Mouse (Mus musculus): ENCODE measurements around the gene Sipa1l3. TPM values are rescaled to one million over a fixed set of nuclear protein-coding genes. Genes with fewer than 3 reads are reported as not detected.

Gene Sipa1l3
- polyA plus RNA-seq, 1 experiment from 2014 or later: 15.6 TPM

GRCm38 (mm10) chr7:29374054-29374453, 144.4 kb downstream of the Sipa1l3 start:
- H3K27ac ChIP-seq (replicated peaks; ENCODE audit: low read depth, low read length): no peak overlapping the region
- no peaks in the 10 kb centered on the region for H3K4me1 ChIP-seq (ENCODE audit: control insufficient read depth, insufficient read depth, low read length)
- no peaks in the 10 kb centered on the region for H3K27me3 ChIP-seq (replicated peaks; ENCODE audit: control insufficient read depth, insufficient read depth, low read length)
- no peak overlapping the region for H3K9ac ChIP-seq (ENCODE audit: low read depth, low read length)
- 81% methylated on average over 6 of the region's 6 CpGs for WGBS
- no peak overlapping the region for H3K4me2 ChIP-seq (ENCODE audit: low read depth, low read length)
- ATAC-seq (ENCODE audit: low read depth) (no peak), DNase-seq (ENCODE audit: low spot score) (no peak)
- peaks cover 44% of the 10 kb centered on the region for H3K36me3 ChIP-seq (ENCODE audit: control insufficient read depth, insufficient read depth, low read length)
- H3K9me3 ChIP-seq (ENCODE audit: control insufficient read depth, low read length): no peaks in the 10 kb centered on the region
- no peak overlapping the region for H3K4me3 ChIP-seq (ENCODE audit: low read depth, low read length)

- no peak overlapping the region for H3K27ac ChIP-seq (replicated peaks; ENCODE audit: low read depth, low read length)
- H3K9ac ChIP-seq (ENCODE audit: low read depth, low read length): no peak overlapping the region
- no peaks in the 10 kb centered on the region for H3K9me3 ChIP-seq (ENCODE audit: control insufficient read depth, low read length)
- ATAC-seq (ENCODE audit: low read depth) (no peak), DNase-seq (ENCODE audit: low spot score) (no peak)
- peaks cover 30% of the 10 kb centered on the region for H3K36me3 ChIP-seq (ENCODE audit: control insufficient read depth, insufficient read depth, low read length)
- no peak overlapping the region for H3K4me2 ChIP-seq (ENCODE audit: low read depth, low read length)
- H3K4me1 ChIP-seq (ENCODE audit: control insufficient read depth, insufficient read depth, low read length): no peaks in the 10 kb centered on the region
- 90% methylated on average over 5 of the region's 5 CpGs for WGBS
- no peaks in the 10 kb centered on the region for H3K27me3 ChIP-seq (replicated peaks; ENCODE audit: control insufficient read depth, insufficient read depth, low read length)
- no peak overlapping the region for H3K4me3 ChIP-seq (ENCODE audit: low read depth, low read length)
These were observed 146.3 kb downstream of the Sipa1l3 start for GRCm38 (mm10) chr7:29372123-29372522.

- H3K27me3 ChIP-seq (replicated peaks; ENCODE audit: control insufficient read depth, insufficient read depth, low read length): no peaks in the 10 kb centered on the region
- peaks cover 24% of the 10 kb centered on the region for H3K36me3 ChIP-seq (ENCODE audit: control insufficient read depth, insufficient read depth, low read length)
- ATAC-seq (ENCODE audit: low read depth): no peak
- no peak overlapping the region for H3K27ac ChIP-seq (replicated peaks; ENCODE audit: low read depth, low read length)
- no peak overlapping the region for H3K9ac ChIP-seq (ENCODE audit: low read depth, low read length)
- WGBS: 50% methylated on average over 6 of the region's 6 CpGs
- H3K4me2 ChIP-seq (ENCODE audit: low read depth, low read length): no peak overlapping the region
- H3K4me1 ChIP-seq (ENCODE audit: control insufficient read depth, insufficient read depth, low read length): no peaks in the 10 kb centered on the region
- no peaks in the 10 kb centered on the region for H3K9me3 ChIP-seq (ENCODE audit: control insufficient read depth, low read length)
- H3K4me3 ChIP-seq (ENCODE audit: low read depth, low read length): no peak overlapping the region
- DNase-seq (ENCODE audit: low spot score): peak; percentile 42
These were observed 148.4 kb downstream of the Sipa1l3 start for GRCm38 (mm10) chr7:29370031-29370430.

GRCm38 (mm10) chr7:29368004-29368320, 150.5 kb downstream of the Sipa1l3 start:
- no peak for ATAC-seq (ENCODE audit: low read depth)
- Histone ChIP-seq H3K4me1 (ENCODE audit: control insufficient read depth, insufficient read depth, low read length) (no peaks in the 10 kb centered on the region), H3K27ac (replicated peaks; ENCODE audit: low read depth, low read length) (no peak overlapping the region), H3K9ac (ENCODE audit: low read depth, low read length) (no peak overlapping the region), H3K9me3 (ENCODE audit: control insufficient read depth, low read length) (no peaks in the 10 kb centered on the region), H3K27me3 (replicated peaks; ENCODE audit: control insufficient read depth, insufficient read depth, low read length) (no peaks in the 10 kb centered on the region), H3K4me2 (ENCODE audit: low read depth, low read length) (no peak overlapping the region), H3K4me3 (ENCODE audit: low read depth, low read length) (no peak overlapping the region), H3K36me3 (ENCODE audit: control insufficient read depth, insufficient read depth, low read length) (peaks cover 13% of the 10 kb centered on the region)
- 63% methylated on average over 5 of the region's 5 CpGs for WGBS
- DNase-seq (ENCODE audit: low spot score): no peak

GRCm38 (mm10) chr7:29367166-29368003, 151.1 kb downstream of the Sipa1l3 start:
- no peaks in the 10 kb centered on the region for H3K9me3 ChIP-seq (ENCODE audit: control insufficient read depth, low read length)
- H3K4me1 ChIP-seq (ENCODE audit: control insufficient read depth, insufficient read depth, low read length): no peaks in the 10 kb centered on the region
- H3K36me3 ChIP-seq (ENCODE audit: control insufficient read depth, insufficient read depth, low read length): peaks cover 19% of the 10 kb centered on the region
- ATAC-seq (ENCODE audit: low read depth) (peak; percentile 67; the same call in 1 of the 2 replicates), DNase-seq (ENCODE audit: low spot score) (no peak)
- no peaks in the 10 kb centered on the region for H3K27me3 ChIP-seq (replicated peaks; ENCODE audit: control insufficient read depth, insufficient read depth, low read length)
- H3K9ac ChIP-seq (ENCODE audit: low read depth, low read length): no peak overlapping the region
- H3K4me2 ChIP-seq (ENCODE audit: low read depth, low read length): no peak overlapping the region
- no peak overlapping the region for H3K4me3 ChIP-seq (ENCODE audit: low read depth, low read length)
- 84% methylated on average over 13 of the region's 13 CpGs for WGBS
- H3K27ac ChIP-seq (replicated peaks; ENCODE audit: low read depth, low read length): no peak overlapping the region

- 0 out of 2 replicates have a peak, but pooled peaks have one; percentile 41 for ATAC-seq (ENCODE audit: low read depth)
- WGBS: 19% methylated on average over 4 of the region's 4 CpGs
- Histone ChIP-seq H3K27me3 (replicated peaks; ENCODE audit: control insufficient read depth, insufficient read depth, low read length) (no peaks in the 10 kb centered on the region), H3K4me1 (ENCODE audit: control insufficient read depth, insufficient read depth, low read length) (no peaks in the 10 kb centered on the region), H3K27ac (replicated peaks; ENCODE audit: low read depth, low read length) (no peak overlapping the region), H3K4me2 (ENCODE audit: low read depth, low read length) (no peak overlapping the region), H3K36me3 (ENCODE audit: control insufficient read depth, insufficient read depth, low read length) (peaks cover 33% of the 10 kb centered on the region), H3K9ac (ENCODE audit: low read depth, low read length) (no peak overlapping the region), H3K9me3 (ENCODE audit: control insufficient read depth, low read length) (no peaks in the 10 kb centered on the region), H3K4me3 (ENCODE audit: low read depth, low read length) (no peak overlapping the region)
- peak; percentile 52 for DNase-seq (ENCODE audit: low spot score)
These were observed 154.4 kb downstream of the Sipa1l3 start for GRCm38 (mm10) chr7:29364052-29364451.

GRCm38 (mm10) chr7:29361497-29361896, 156.9 kb downstream of the Sipa1l3 start:
- no peak overlapping the region for H3K4me3 ChIP-seq (ENCODE audit: low read depth, low read length)
- ATAC-seq (ENCODE audit: low read depth) (no peak), DNase-seq (ENCODE audit: low spot score) (no peak)
- H3K27ac ChIP-seq (replicated peaks; ENCODE audit: low read depth, low read length): no peak overlapping the region
- H3K27me3 ChIP-seq (replicated peaks; ENCODE audit: control insufficient read depth, insufficient read depth, low read length): no peaks in the 10 kb centered on the region
- H3K9me3 ChIP-seq (ENCODE audit: control insufficient read depth, low read length): no peaks in the 10 kb centered on the region
- H3K4me2 ChIP-seq (ENCODE audit: low read depth, low read length): no peak overlapping the region
- 92% methylated on average over 13 of the region's 13 CpGs for WGBS
- H3K4me1 ChIP-seq (ENCODE audit: control insufficient read depth, insufficient read depth, low read length): no peaks in the 10 kb centered on the region
- no peak overlapping the region for H3K9ac ChIP-seq (ENCODE audit: low read depth, low read length)
- peaks cover 39% of the 10 kb centered on the region for H3K36me3 ChIP-seq (ENCODE audit: control insufficient read depth, insufficient read depth, low read length)

- H3K36me3 ChIP-seq (ENCODE audit: control insufficient read depth, insufficient read depth, low read length): peaks cover 34% of the 10 kb centered on the region; the same call in 1 of the 2 replicates
- DNase-seq (ENCODE audit: low spot score): no peak
- no peaks in the 10 kb centered on the region for H3K9me3 ChIP-seq (ENCODE audit: control insufficient read depth, low read length)
- no peaks in the 10 kb centered on the region for H3K4me1 ChIP-seq (ENCODE audit: control insufficient read depth, insufficient read depth, low read length)
- H3K4me3 ChIP-seq (ENCODE audit: low read depth, low read length): no peak overlapping the region
- H3K9ac ChIP-seq (ENCODE audit: low read depth, low read length): no peak overlapping the region
- no peak overlapping the region for H3K4me2 ChIP-seq (ENCODE audit: low read depth, low read length)
- ATAC-seq (ENCODE audit: low read depth): no peak
- H3K27ac ChIP-seq (replicated peaks; ENCODE audit: low read depth, low read length): no peak overlapping the region
- no peaks in the 10 kb centered on the region for H3K27me3 ChIP-seq (replicated peaks; ENCODE audit: control insufficient read depth, insufficient read depth, low read length)
- WGBS: 94% methylated on average over 8 of the region's 8 CpGs
These were observed 163.0 kb downstream of the Sipa1l3 start for GRCm38 (mm10) chr7:29355406-29355805.

- no peaks in the 10 kb centered on the region for H3K4me1 ChIP-seq (ENCODE audit: control insufficient read depth, insufficient read depth, low read length)
- H3K27me3 ChIP-seq (replicated peaks; ENCODE audit: control insufficient read depth, insufficient read depth, low read length): no peaks in the 10 kb centered on the region
- no peak for ATAC-seq (ENCODE audit: low read depth)
- no peak overlapping the region for H3K9ac ChIP-seq (ENCODE audit: low read depth, low read length)
- H3K27ac ChIP-seq (replicated peaks; ENCODE audit: low read depth, low read length): no peak overlapping the region
- DNase-seq (ENCODE audit: low spot score): no peak
- WGBS: 94% methylated on average over 5 of the region's 8 CpGs
- H3K9me3 ChIP-seq (ENCODE audit: control insufficient read depth, low read length): no peaks in the 10 kb centered on the region
- no peak overlapping the region for H3K4me3 ChIP-seq (ENCODE audit: low read depth, low read length)
- H3K36me3 ChIP-seq (ENCODE audit: control insufficient read depth, insufficient read depth, low read length): peaks cover 39% of the 10 kb centered on the region
- H3K4me2 ChIP-seq (ENCODE audit: low read depth, low read length): no peak overlapping the region
These were observed 164.3 kb downstream of the Sipa1l3 start for GRCm38 (mm10) chr7:29354161-29354560.

Measured in embryonic facial prominence, embryonic 14.5 days (tissue).